Mouse (Mus musculus): Measurements from ENCODE around the gene Ccnd3. TPM values are rescaled to one million over a fixed set of nuclear protein-coding genes. Genes with fewer than 3 reads are reported as not detected.
"Not testable (repeated sequence)": the region's sequence is repeated elsewhere in the genome, so short reads cannot be mapped to it uniquely, and the experiment has no call there.

Ccnd3 gene
- polyA plus RNA-seq, 1 experiment from 2014 or later, result 530 TPM

- DNase-seq (ENCODE audit: low spot score); H3K4me1 ChIP-seq (replicated peaks; ENCODE audit: control insufficient read depth, insufficient read depth, low read length); ATAC-seq (replicated peaks; ENCODE audit: low FRiP score); H3K4me3 ChIP-seq (ENCODE audit: low read depth, low read length); H3K27me3 ChIP-seq (replicated peaks; ENCODE audit: control insufficient read depth, insufficient read depth, low read length); H3K27ac ChIP-seq (ENCODE audit: low read depth, low read length); H3K9me3 ChIP-seq (ENCODE audit: control insufficient read depth, low read length); H3K4me2 ChIP-seq; H3K9ac ChIP-seq (ENCODE audit: low read depth, low read length): not testable (repeated sequence)
- H3K36me3 ChIP-seq (ENCODE audit: control insufficient read depth, insufficient read depth, low read length), result peaks cover 34% of the 10 kb centered on the region
- 93% methylated on average over 5 of the region's 5 CpGs for WGBS
Measured at GRCm38 (mm10) chr17:47624572-47624971, 119.7 kb downstream of the Ccnd3 start.

DNA sequence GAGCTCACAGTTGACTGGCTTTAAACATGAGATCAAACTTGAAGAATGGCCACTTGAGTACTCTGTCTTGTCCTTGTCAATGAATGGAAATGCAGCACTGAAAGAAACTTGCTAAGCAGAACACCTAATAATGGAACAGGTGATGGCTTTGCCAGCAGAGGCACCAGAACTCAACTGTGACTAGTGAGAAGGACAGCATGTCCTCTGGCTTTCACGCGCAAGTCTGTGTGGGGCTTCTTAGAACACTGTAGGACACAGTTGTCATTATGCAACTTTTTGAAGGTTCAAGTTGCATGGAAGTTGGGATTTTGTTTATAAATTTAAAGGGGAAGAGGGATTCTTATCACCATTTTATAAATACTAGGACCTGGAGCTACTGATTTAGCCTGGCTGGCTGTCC lies 120.2 kb downstream of the Ccnd3 start:
- DNase-seq (ENCODE audit: low spot score), result no peak
- Histone ChIP-seq H3K36me3 (ENCODE audit: control insufficient read depth, insufficient read depth, low read length) (peaks cover 34% of the 10 kb centered on the region), H3K4me2 (no peak overlapping the region), H3K4me3 (ENCODE audit: low read depth, low read length) (no peak overlapping the region), H3K4me1 (replicated peaks; ENCODE audit: control insufficient read depth, insufficient read depth, low read length) (peaks cover 6% of the 10 kb centered on the region), H3K27me3 (replicated peaks; ENCODE audit: control insufficient read depth, insufficient read depth, low read length) (no peaks in the 10 kb centered on the region), H3K9ac (ENCODE audit: low read depth, low read length) (no peak overlapping the region), H3K27ac (ENCODE audit: low read depth, low read length) (no peak overlapping the region), H3K9me3 (ENCODE audit: control insufficient read depth, low read length) (no peaks in the 10 kb centered on the region)
- WGBS, result 94% methylated on average over 2 of the region's 2 CpGs
- ATAC-seq (replicated peaks; ENCODE audit: low FRiP score), result no peak

DNA sequence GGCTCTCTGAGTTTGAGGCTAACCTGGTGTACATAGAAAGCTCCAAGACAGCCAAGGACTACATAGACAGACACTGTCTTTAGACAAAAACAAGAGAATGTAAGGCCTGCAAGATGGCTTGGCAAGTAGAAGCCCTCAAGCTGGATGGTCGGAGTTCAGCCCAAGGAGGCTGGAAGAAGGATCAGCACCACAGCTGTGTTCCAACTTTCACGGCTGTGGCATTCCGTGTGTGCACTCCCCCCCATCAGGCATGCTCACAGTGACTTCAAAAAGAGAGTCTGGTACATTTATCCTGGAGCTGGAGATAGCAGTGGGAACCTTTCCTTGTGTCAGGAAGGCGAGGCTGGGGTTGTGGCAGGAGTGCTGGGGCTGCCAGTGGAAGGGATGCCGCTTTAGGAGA lies 121.2 kb downstream of the Ccnd3 start:
- DNase-seq (ENCODE audit: low spot score), result no peak
- Histone ChIP-seq H3K9ac (ENCODE audit: low read depth, low read length) (no peak overlapping the region), H3K4me3 (ENCODE audit: low read depth, low read length) (no peak overlapping the region), H3K9me3 (ENCODE audit: control insufficient read depth, low read length) (no peaks in the 10 kb centered on the region), H3K27ac (ENCODE audit: low read depth, low read length) (no peak overlapping the region), H3K4me1 (replicated peaks; ENCODE audit: control insufficient read depth, insufficient read depth, low read length) (peaks cover 15% of the 10 kb centered on the region), H3K4me2 (no peak overlapping the region), H3K27me3 (replicated peaks; ENCODE audit: control insufficient read depth, insufficient read depth, low read length) (no peaks in the 10 kb centered on the region), H3K36me3 (ENCODE audit: control insufficient read depth, insufficient read depth, low read length) (peaks cover 34% of the 10 kb centered on the region)
- ATAC-seq (replicated peaks; ENCODE audit: low FRiP score), result no peak
- 86% methylated on average over 5 of the region's 5 CpGs for WGBS

DNA sequence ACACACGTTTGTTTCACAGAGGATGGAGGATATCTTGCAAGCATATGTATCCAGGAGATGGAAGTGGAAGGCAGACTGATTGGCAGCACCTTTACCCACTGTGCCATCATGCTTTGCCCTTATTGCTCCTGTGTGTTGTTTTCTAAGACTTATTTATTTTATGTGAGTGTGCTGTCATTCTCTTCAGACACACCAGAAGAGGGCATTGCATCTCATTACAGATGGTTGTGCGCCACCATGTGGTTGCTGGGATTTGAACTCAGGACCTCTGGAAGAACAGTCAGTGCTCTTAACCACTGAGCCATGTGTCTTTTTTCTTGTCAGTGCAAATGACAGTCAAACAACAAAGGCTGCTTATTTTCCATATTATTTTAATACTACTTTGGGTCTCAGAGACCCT lies 122.9 kb downstream of the Ccnd3 start:
- H3K4me3 ChIP-seq (ENCODE audit: low read depth, low read length), result peak overlapping the region; percentile 63
- no peaks in the 10 kb centered on the region for H3K27me3 ChIP-seq (replicated peaks; ENCODE audit: control insufficient read depth, insufficient read depth, low read length)
- H3K4me2 ChIP-seq, result peak overlapping the region; percentile 100
- peaks cover 25% of the 10 kb centered on the region for H3K36me3 ChIP-seq (ENCODE audit: control insufficient read depth, insufficient read depth, low read length)
- 70% methylated on average over 2 of the region's 2 CpGs for WGBS
- peak overlapping the region; percentile 87 for H3K27ac ChIP-seq (ENCODE audit: low read depth, low read length)
- H3K9ac ChIP-seq (ENCODE audit: low read depth, low read length), result peak overlapping the region; percentile 69
- H3K9me3 ChIP-seq (ENCODE audit: control insufficient read depth, low read length), result no peaks in the 10 kb centered on the region
- no peak for ATAC-seq (replicated peaks; ENCODE audit: low FRiP score)
- H3K4me1 ChIP-seq (replicated peaks; ENCODE audit: control insufficient read depth, insufficient read depth, low read length), result peaks cover 21% of the 10 kb centered on the region
- DNase-seq (ENCODE audit: low spot score), result no peak

DNA sequence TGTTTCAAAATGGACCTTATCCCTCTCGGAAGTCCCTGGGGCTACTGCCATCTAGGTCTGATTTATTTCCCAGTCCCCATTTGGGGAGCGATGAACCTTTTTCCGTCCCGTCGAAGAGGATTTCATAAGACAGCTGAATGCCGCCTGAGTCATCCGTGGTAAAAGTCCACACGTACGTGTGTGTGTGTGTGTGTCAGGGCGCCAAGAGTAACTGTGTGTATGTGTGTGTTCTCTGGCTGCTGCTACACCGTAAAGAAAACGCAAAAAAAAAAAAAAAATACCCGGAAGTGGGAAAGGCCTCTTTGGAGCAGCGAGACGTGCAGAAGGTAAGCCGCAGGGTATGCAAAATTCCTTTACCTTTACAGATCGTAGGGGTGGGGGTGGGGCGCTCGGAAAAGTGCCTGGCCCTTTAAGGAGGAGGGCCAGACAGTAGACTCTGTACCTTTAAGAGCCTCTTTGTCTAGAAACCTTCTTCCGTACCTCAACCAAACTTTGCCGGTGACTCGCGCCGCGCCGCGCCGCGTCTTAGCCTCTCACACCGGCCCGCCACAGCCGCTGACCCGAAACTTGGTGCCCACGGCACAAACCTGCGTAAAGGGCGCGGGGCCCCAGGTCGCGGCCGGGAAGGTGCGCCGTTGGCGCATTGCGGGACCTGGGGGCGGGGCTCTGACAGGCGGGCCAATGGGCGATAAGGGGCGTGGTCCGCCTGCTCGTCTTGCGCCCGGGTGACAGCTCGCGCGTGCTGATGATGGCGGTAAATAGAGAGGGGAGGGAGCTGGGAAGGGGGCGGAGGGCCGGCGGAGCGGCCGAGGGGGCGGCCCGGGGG lies 124.2 kb downstream of the Ccnd3 start:
- peak; percentile 89 for ATAC-seq (replicated peaks; ENCODE audit: low FRiP score)
- Histone ChIP-seq H3K4me3 (ENCODE audit: low read depth, low read length) (peak overlapping the region; percentile 63), H3K4me1 (replicated peaks; ENCODE audit: control insufficient read depth, insufficient read depth, low read length) (peaks cover 26% of the 10 kb centered on the region), H3K9me3 (ENCODE audit: control insufficient read depth, low read length) (no peaks in the 10 kb centered on the region), H3K27me3 (replicated peaks; ENCODE audit: control insufficient read depth, insufficient read depth, low read length) (no peaks in the 10 kb centered on the region), H3K9ac (ENCODE audit: low read depth, low read length) (peak overlapping the region; percentile 81), H3K27ac (ENCODE audit: low read depth, low read length) (peak overlapping the region; percentile 87), H3K4me2 (peak overlapping the region; percentile 100), H3K36me3 (ENCODE audit: control insufficient read depth, insufficient read depth, low read length) (peaks cover 14% of the 10 kb centered on the region)
- WGBS, result under 1% methylated on average over 62 of the region's 63 CpGs
- DNase-seq (ENCODE audit: low spot score), result peak; percentile 96

GRCm38 (mm10) chr17:47629717-47630677 lies 125.1 kb downstream of the Ccnd3 start:
- under 1% methylated on average over 61 of the region's 61 CpGs for WGBS
- DNase-seq (ENCODE audit: low spot score) (no peak), ATAC-seq (replicated peaks; ENCODE audit: low FRiP score) (peak; percentile 58)

DNA sequence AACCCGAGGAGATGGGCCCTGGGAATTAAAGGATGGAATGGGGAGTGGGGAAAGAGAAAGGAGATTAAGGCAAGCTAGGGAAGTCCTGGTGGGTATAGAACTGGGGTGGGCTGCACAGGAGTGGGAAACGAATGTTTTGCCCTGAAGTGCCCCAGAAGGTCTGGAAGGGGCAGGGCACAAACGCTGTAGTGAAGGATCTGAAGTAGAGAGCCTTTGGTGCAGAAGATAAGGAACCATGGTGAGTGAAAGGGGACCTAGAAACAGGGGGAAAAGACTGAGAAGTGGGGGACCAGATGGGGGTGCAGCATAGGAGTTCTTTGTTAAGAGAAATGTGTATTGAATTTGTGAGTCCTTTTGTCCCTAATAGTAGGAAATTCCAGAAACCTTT lies 125.8 kb downstream of the Ccnd3 start, which contains the start of gene Usp49:
TSS of gene Usp49 (plus strand) at position 13 of the 388 bp plus-strand sequence.
- peak within 1 kb of the TSS; percentile 87 for H3K27ac ChIP-seq (ENCODE audit: low read depth, low read length)
- no peaks in the 10 kb centered on the region for H3K27me3 ChIP-seq (replicated peaks; ENCODE audit: control insufficient read depth, insufficient read depth, low read length)
- ATAC-seq (replicated peaks; ENCODE audit: low FRiP score) (no peak; the same call in 1 of the 2 replicates), DNase-seq (ENCODE audit: low spot score) (no peak)
- peak within 1 kb of the TSS; percentile 100 for H3K4me2 ChIP-seq
- H3K4me1 ChIP-seq (replicated peaks; ENCODE audit: control insufficient read depth, insufficient read depth, low read length), result peaks cover 26% of the 10 kb centered on the region
- peak within 1 kb of the TSS; percentile 81 for H3K9ac ChIP-seq (ENCODE audit: low read depth, low read length)
- peak within 1 kb of the TSS; percentile 63 for H3K4me3 ChIP-seq (ENCODE audit: low read depth, low read length)
- no peaks in the 10 kb centered on the region for H3K9me3 ChIP-seq (ENCODE audit: control insufficient read depth, low read length)
- H3K36me3 ChIP-seq (ENCODE audit: control insufficient read depth, insufficient read depth, low read length), result peaks cover 8% of the 10 kb centered on the region
- WGBS, result 1% methylated on average over 3 of the region's 3 CpGs

More at GRCm38 (mm10) chr17:47629717-47630677, 125.1 kb downstream of the Ccnd3 start:
- peak overlapping the region; percentile 87 for H3K27ac ChIP-seq (ENCODE audit: low read depth, low read length)
- peaks cover 26% of the 10 kb centered on the region for H3K4me1 ChIP-seq (replicated peaks; ENCODE audit: control insufficient read depth, insufficient read depth, low read length)
- H3K36me3 ChIP-seq (ENCODE audit: control insufficient read depth, insufficient read depth, low read length), result peaks cover 12% of the 10 kb centered on the region
- peak overlapping the region; percentile 100 for H3K4me2 ChIP-seq
- no peaks in the 10 kb centered on the region for H3K27me3 ChIP-seq (replicated peaks; ENCODE audit: control insufficient read depth, insufficient read depth, low read length)
- no peaks in the 10 kb centered on the region for H3K9me3 ChIP-seq (ENCODE audit: control insufficient read depth, low read length)
- peak overlapping the region; percentile 63 for H3K4me3 ChIP-seq (ENCODE audit: low read depth, low read length)
- peak overlapping the region; percentile 81 for H3K9ac ChIP-seq (ENCODE audit: low read depth, low read length)

DNA sequence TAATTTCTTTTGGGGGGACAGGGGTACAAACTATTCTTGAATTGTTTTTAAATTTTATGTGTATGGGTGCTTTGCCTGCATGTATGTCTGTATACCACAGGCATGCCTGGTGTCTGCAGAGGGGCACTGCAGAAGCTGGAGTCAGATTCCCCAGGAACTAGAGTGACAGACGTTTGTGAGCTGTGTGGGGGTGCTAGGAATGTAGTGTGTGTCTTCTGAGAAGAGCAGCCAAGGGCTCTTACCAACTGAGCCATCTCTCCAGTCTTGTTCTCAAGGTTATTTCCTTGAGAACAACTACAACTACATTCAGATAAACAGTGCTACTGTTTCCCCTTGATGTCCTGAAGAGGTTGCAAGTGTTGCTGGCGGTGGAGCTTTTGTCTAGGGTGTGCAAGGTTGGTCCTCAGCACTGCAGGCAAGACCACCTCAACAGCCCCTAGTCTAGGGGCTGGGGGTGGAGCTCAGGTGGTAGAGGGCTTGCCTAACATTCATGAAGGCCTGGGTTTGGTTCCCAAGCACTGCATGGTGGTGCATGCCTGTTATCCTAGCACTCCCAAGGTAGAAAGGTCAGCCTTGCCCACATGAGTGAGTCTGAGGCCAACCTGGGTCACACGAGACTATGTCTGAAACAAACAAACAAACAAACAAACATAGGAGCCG lies 127.5 kb downstream of the Ccnd3 start:
- 67% methylated on average over 4 of the region's 4 CpGs for WGBS
- H3K9me3 ChIP-seq (ENCODE audit: control insufficient read depth, low read length), result no peaks in the 10 kb centered on the region
- H3K4me1 ChIP-seq (replicated peaks; ENCODE audit: control insufficient read depth, insufficient read depth, low read length), result peaks cover 26% of the 10 kb centered on the region
- DNase-seq (ENCODE audit: low spot score), result no peak
- H3K27ac ChIP-seq (ENCODE audit: low read depth, low read length), result no peak overlapping the region
- H3K9ac ChIP-seq (ENCODE audit: low read depth, low read length), result no peak overlapping the region
- ATAC-seq (replicated peaks; ENCODE audit: low FRiP score), result no peak
- no peak overlapping the region for H3K4me3 ChIP-seq (ENCODE audit: low read depth, low read length)
- H3K27me3 ChIP-seq (replicated peaks; ENCODE audit: control insufficient read depth, insufficient read depth, low read length), result no peaks in the 10 kb centered on the region
- H3K4me2 ChIP-seq, result peak overlapping the region; percentile 23; the same call in 1 of the 2 replicates
- H3K36me3 ChIP-seq (ENCODE audit: control insufficient read depth, insufficient read depth, low read length), result no peaks in the 10 kb centered on the region

Data from liver, embryonic 11.5 days (tissue).